Mouse (Mus musculus) heart, postnatal 0 days (tissue): Measurements from ENCODE around the gene Prkg1. TPM values are rescaled to one million over a fixed set of nuclear protein-coding genes. Genes with fewer than 3 reads are reported as not detected.
A peak's percentile ranks its signal among the peaks of the same experiment; 100 is the strongest.

Experiments used
- ATAC-seq: fragments of 200-750 bp; cut with Nextera tagmentation; 2 replicates; pipeline ENCODE4 v1.8.0; 2017; ENCODE audit warnings: low read depth, moderate number of reproducible peaks, moderate library complexity; ENCODE audit not compliant: insufficient read depth
- DNase-seq: peaks from one replicate; pipeline ENCODE4 v3.0.0-alpha.2; 2016; ENCODE audit warnings: low spot score
- H3K27ac ChIP-seq: fragments of 300-500 bp; sonication (generic); 2 replicates; pipeline ENCODE4 v1.5.1; 2014; ENCODE audit warnings: low read depth, mild to moderate bottlenecking
- H3K27me3 ChIP-seq: fragments of 300-500 bp; sonication (generic); 2 replicates; pipeline ENCODE4 v1.6.1; 2014; ENCODE audit warnings: low read length, mixed read lengths; ENCODE audit not compliant: control insufficient read depth, insufficient read depth
- H3K36me3 ChIP-seq: fragments of 300-500 bp; sonication (generic); replicated peaks from 2 replicates; pipeline ENCODE4 v1.6.1; 2014; ENCODE audit warnings: low read length, mixed read lengths; ENCODE audit not compliant: control insufficient read depth, insufficient read depth
- H3K4me1 ChIP-seq: fragments of 300-500 bp; sonication (generic); 2 replicates; pipeline ENCODE4 v1.6.1; 2014; ENCODE audit warnings: antibody characterized with exemption; ENCODE audit not compliant: control insufficient read depth, insufficient read depth
- H3K4me2 ChIP-seq: fragments of 300-500 bp; sonication (generic); 2 replicates; pipeline ENCODE4 v1.6.1; 2014; ENCODE audit warnings: low read depth, mild to moderate bottlenecking, low read length, moderate library complexity
- H3K4me3 ChIP-seq: fragments of 300-500 bp; sonication (generic); 2 replicates; pipeline ENCODE4 v1.5.1; 2014; ENCODE audit warnings: low read depth, low read length
- H3K9ac ChIP-seq: fragments of 300-500 bp; sonication (generic); replicated peaks from 2 replicates; pipeline ENCODE4 v1.6.1; 2014; ENCODE audit warnings: low read depth, low read length, mixed read lengths
- H3K9me3 ChIP-seq: fragments of 300-500 bp; sonication (generic); replicated peaks from 2 replicates; pipeline ENCODE4 v1.6.1; 2016; ENCODE audit warnings: low read length; ENCODE audit not compliant: control insufficient read depth
- CTCF ChIP-seq: IDR thresholded peaks from 2 replicates; pipeline ENCODE4 v1.5.1; 2016; ENCODE audit warnings: antibody characterized with exemption, control low read depth, low read depth
- EP300 ChIP-seq: IDR thresholded peaks from 2 replicates; pipeline ENCODE4 v1.6.1; 2016; ENCODE audit warnings: antibody characterized with exemption, low read depth
- WGBS: fragments of 180-500 bp; shearing (Covaris S2); extraction: QIAGEN DNeasy Blood & Tissue Kit; methylation state at CpG from one replicate; pipeline ENCODE4 v1.1.7; 2014; 5-methylcytosine and 5-hydroxymethylcytosine counted together
- polyA plus RNA-seq: library from polyadenylated mRNA; unstranded; fragments of >200 nt; fragmentation: Nextera tagmentation; extraction: Ambion mirVana; gene quantifications from 2 replicates; pipeline ENCODE4 v1.2.1, GENCODE M21; 2015
- total RNA-seq: library from RNA; depleted of rRNA; stranded (reverse); fragments of >200 nt; gene quantifications from 2 replicates; pipeline ENCODE4 v1.2.3, GENCODE M21; 2014; ENCODE audit warnings: low replicate concordance

Gene Prkg1
- total and polyA plus RNA-seq, 2 experiments from 2014 or later, result 4.5 to 14.6 TPM

- H3K27ac ChIP-seq, result no peak overlapping the region
Measured at GRCm38 (mm10) chr19:31714900-31715299, 49.9 kb downstream of the Prkg1 start.

GRCm38 (mm10) chr19:31714418-31714817 is 50.4 kb downstream of the Prkg1 start:
- Histone ChIP-seq H3K4me1 (0 out of 2 replicates have a peak, but pooled peaks cover 6% of the 10 kb centered on the region), H3K9ac (no peak overlapping the region), H3K27ac (no peak overlapping the region), H3K27me3 (no peaks in the 10 kb centered on the region), H3K4me3 (no peak overlapping the region), H3K36me3 (no peaks in the 10 kb centered on the region), H3K9me3 (no peaks in the 10 kb centered on the region), H3K4me2 (no peak overlapping the region)
- WGBS, result 65% methylated on average over 4 of the region's 4 CpGs
- DNase-seq (no peak), ATAC-seq (no peak)
- TF ChIP-seq CTCF (no peak), EP300 (no peak)

More at GRCm38 (mm10) chr19:31714900-31715299, 49.9 kb downstream of the Prkg1 start:
- no peaks in the 10 kb centered on the region for H3K9me3 ChIP-seq
- no peak overlapping the region for H3K4me3 ChIP-seq
- H3K27me3 ChIP-seq, result no peaks in the 10 kb centered on the region
- ATAC-seq (no peak), DNase-seq (no peak)
- H3K36me3 ChIP-seq, result no peaks in the 10 kb centered on the region
- 77% methylated on average over 6 of the region's 6 CpGs for WGBS
- no peak overlapping the region for H3K9ac ChIP-seq
- no peak for TF ChIP-seq CTCF
- TF ChIP-seq EP300, result no peak
- H3K4me2 ChIP-seq, result no peak overlapping the region
- H3K4me1 ChIP-seq, result 0 out of 2 replicates have a peak, but pooled peaks cover 6% of the 10 kb centered on the region

GRCm38 (mm10) chr19:31713321-31713720 is 51.5 kb downstream of the Prkg1 start:
- TF ChIP-seq EP300 (no peak), CTCF (no peak)
- WGBS, result 55% methylated on average over 4 of the region's 4 CpGs
- Histone ChIP-seq H3K27ac (no peak overlapping the region), H3K4me3 (no peak overlapping the region), H3K27me3 (no peaks in the 10 kb centered on the region), H3K4me1 (0 out of 2 replicates have a peak, but pooled peaks cover 6% of the 10 kb centered on the region), H3K36me3 (no peaks in the 10 kb centered on the region), H3K4me2 (no peak overlapping the region), H3K9ac (no peak overlapping the region), H3K9me3 (no peaks in the 10 kb centered on the region)
- DNase-seq, result no peak
- no peak for ATAC-seq

- no peaks in the 10 kb centered on the region for H3K9me3 ChIP-seq
- no peak overlapping the region for H3K27ac ChIP-seq
- no peaks in the 10 kb centered on the region for H3K27me3 ChIP-seq
- H3K4me1 ChIP-seq, result 0 out of 2 replicates have a peak, but pooled peaks cover 6% of the 10 kb centered on the region
- H3K9ac ChIP-seq, result no peak overlapping the region
- H3K4me3 ChIP-seq, result no peak overlapping the region
- no peak overlapping the region for H3K4me2 ChIP-seq
- no peak for DNase-seq
- 83% methylated on average over 4 of the region's 4 CpGs for WGBS
- no peaks in the 10 kb centered on the region for H3K36me3 ChIP-seq
- no peak for ATAC-seq
- no peak for TF ChIP-seq EP300
- TF ChIP-seq CTCF, result no peak
Measured at GRCm38 (mm10) chr19:31710336-31710735, 54.5 kb downstream of the Prkg1 start.

- Histone ChIP-seq H3K4me2 (no peak overlapping the region), H3K36me3 (no peaks in the 10 kb centered on the region), H3K4me3 (no peak overlapping the region), H3K4me1 (peaks cover 18% of the 10 kb centered on the region; the same call in 1 of the 2 replicates), H3K9me3 (no peaks in the 10 kb centered on the region), H3K27me3 (no peaks in the 10 kb centered on the region), H3K9ac (no peak overlapping the region), H3K27ac (no peak overlapping the region)
- no peak for ATAC-seq
- no peak for TF ChIP-seq EP300
- TF ChIP-seq CTCF, result peak; percentile 22; the same call in 1 of the 2 replicates
- no peak for DNase-seq
Measured at GRCm38 (mm10) chr19:31703991-31704390, 60.8 kb downstream of the Prkg1 start.

GRCm38 (mm10) chr19:31698916-31699315 is 65.9 kb downstream of the Prkg1 start:
- peak overlapping the region; percentile 22 for H3K27ac ChIP-seq
- peak; percentile 72 for DNase-seq
- no peak overlapping the region for H3K9ac ChIP-seq
- no peak overlapping the region for H3K4me3 ChIP-seq
- 38% methylated on average over 6 of the region's 6 CpGs for WGBS
- H3K4me2 ChIP-seq, result peak overlapping the region; percentile 40
- H3K9me3 ChIP-seq, result no peaks in the 10 kb centered on the region
- peaks cover 26% of the 10 kb centered on the region for H3K4me1 ChIP-seq
- no peaks in the 10 kb centered on the region for H3K27me3 ChIP-seq
- no peaks in the 10 kb centered on the region for H3K36me3 ChIP-seq
- TF ChIP-seq CTCF (no peak), EP300 (no peak)
- peak; percentile 76 for ATAC-seq
